Mouse (Mus musculus): Measurements from ENCODE around the gene Pdcd1lg2.

Pdcd1lg2 gene

GRCm38 (mm10) chr19:29463645-29464395, 53.1 kb downstream of the Pdcd1lg2 start:
- DNase-seq (ENCODE audit: extremely low read depth, insufficient read length, low spot score) = no peak

DNA sequence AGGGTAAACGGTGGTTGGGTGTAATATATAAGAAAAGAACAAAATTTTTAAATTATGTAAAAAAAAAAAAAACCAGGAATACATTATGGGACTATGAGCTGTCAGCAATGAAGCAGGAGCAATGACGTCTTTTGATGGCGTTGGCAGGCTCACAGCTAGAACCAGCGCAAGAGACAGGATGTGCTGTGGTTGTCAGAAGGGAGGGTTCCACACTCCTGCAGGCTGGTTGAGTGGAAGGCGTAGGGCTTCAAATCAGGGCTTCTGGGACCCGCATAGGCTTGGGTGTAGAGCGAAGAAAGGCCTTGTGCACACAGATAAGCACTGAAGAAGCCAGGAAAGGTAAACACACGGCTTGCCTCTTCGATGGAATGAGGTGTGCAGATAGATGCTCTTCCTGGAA, 56.1 kb downstream of the Pdcd1lg2 start:
- DNase-seq (ENCODE audit: extremely low read depth, insufficient read length, low spot score) = no peak

- DNase-seq (ENCODE audit: extremely low read depth, insufficient read length, low spot score) = no peak
Measured at GRCm38 (mm10) chr19:29468941-29469685, 58.4 kb downstream of the Pdcd1lg2 start.

- no peak for DNase-seq (ENCODE audit: extremely low read depth, insufficient read length, low spot score)
Measured at GRCm38 (mm10) chr19:29469686-29470254, 59.1 kb downstream of the Pdcd1lg2 start.

- no peak for DNase-seq (ENCODE audit: extremely low read depth, insufficient read length, low spot score)
Measured at GRCm38 (mm10) chr19:29470652-29471051, 59.9 kb downstream of the Pdcd1lg2 start.

GRCm38 (mm10) chr19:29472424-29472823, 61.7 kb downstream of the Pdcd1lg2 start:
- DNase-seq (ENCODE audit: extremely low read depth, insufficient read length, low spot score) = no peak

DNA sequence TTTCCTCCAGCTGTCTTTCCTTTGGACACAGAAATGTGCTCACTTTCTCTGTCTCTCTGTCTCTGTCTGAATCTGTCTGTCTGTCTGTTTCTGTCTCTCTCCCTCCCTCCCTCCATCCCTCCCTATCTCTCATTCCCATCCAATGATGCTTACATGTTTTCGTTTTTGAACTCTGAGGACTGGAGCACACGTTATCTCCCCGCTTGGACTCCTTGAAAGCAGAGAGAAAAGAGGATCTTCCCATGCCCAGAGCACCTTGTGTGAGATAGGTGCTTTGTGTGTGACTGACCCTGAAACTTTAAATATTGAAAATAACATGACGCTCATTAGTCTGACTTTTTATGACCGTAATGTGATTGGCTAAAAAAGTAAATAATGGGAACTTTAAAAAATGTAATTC, 62.2 kb downstream of the Pdcd1lg2 start:
- no peak for DNase-seq (ENCODE audit: extremely low read depth, insufficient read length, low spot score)

DNA sequence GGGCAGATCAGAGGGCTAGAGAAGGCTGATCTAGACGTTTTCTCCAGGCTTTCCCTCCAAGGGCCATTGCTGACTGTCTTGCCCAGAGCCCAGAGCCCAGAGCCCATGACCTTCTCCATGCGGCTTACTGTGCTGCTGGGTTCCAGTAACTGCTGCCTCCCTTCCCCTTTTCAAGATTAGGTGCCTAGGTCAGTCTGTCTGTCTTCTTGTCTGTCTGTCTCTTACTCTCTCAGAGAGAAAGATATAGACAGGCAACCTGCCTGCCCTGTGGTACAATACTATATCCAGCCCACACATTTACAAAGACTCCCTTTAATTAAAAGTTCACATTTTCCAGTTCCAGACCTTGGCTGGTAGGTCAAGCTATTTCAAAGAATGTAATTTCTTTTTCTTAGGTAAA, 64.1 kb downstream of the Pdcd1lg2 start:
- DNase-seq (ENCODE audit: extremely low read depth, insufficient read length, low spot score) = no peak

DNA sequence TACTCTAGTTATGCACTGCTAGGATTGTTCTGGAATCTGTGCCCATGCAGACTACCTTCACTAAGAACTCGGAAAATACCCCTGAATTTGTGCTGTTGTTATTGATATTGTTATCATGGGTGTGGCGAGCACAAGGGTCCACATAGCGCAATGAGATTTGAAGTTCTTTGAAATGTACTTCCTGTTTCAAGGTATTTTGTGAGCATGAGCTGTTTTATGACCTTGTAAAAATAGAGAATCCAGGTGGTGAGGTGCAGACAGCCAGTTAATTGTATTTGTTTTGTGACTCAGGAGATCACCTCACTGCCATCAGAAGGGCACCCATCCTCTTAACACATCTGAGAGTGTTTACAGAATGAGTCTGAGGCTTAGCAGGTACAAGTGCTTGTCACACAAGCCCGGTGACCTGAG, 64.5 kb downstream of the Pdcd1lg2 start:
- no peak for DNase-seq (ENCODE audit: extremely low read depth, insufficient read length, low spot score)

DNA sequence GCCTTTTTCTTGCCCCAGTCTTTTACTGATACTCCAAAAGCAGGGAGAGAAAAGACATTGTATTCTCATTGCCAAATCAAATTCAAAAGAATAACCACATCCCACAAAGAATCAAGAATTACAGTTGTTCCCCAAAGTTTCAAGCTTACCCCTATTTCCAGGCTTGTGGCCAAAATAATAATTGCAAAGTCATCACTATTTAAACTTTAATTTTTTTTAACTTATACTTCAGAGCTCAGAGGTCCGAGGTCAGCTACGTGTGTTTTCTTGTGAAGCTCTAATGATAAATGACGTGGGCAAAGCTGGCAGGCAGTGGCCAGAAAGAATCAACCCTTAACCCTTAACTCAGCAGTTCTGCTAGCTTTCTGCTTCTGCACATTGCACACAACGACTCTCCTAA, 67.9 kb downstream of the Pdcd1lg2 start:
- no peak for DNase-seq (ENCODE audit: extremely low read depth, insufficient read length, low spot score)

- no peak for DNase-seq (ENCODE audit: extremely low read depth, insufficient read length, low spot score)
Measured at GRCm38 (mm10) chr19:29481578-29481977, 70.9 kb downstream of the Pdcd1lg2 start.

GRCm38 (mm10) chr19:29482148-29482547, 71.4 kb downstream of the Pdcd1lg2 start:
- no peak for DNase-seq (ENCODE audit: extremely low read depth, insufficient read length, low spot score)

DNA sequence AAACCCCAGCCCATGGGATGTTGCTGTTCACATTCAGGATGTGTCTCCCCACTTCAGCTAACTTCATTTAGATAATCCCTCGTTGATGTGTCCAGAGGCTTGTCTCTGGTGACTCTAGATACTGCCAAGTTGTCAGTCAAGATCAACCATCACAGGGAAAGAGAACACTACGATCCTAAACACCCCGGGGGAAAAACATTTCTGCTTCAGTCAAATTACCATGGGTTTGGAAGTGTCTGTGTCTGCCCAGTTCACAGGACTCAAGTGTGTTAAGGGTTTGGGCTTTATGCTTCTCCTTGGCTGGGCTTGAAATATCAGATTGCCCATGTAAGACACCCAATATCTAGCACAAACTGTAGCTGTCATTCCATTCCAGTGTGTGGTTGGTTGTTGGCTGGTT, 71.9 kb downstream of the Pdcd1lg2 start:
- DNase-seq (ENCODE audit: extremely low read depth, insufficient read length, low spot score) = no peak

GRCm38 (mm10) chr19:29483386-29483785, 72.7 kb downstream of the Pdcd1lg2 start:
- DNase-seq (ENCODE audit: extremely low read depth, insufficient read length, low spot score) = no peak

- no peak for DNase-seq (ENCODE audit: extremely low read depth, insufficient read length, low spot score)
Measured at GRCm38 (mm10) chr19:29484537-29484936, 73.8 kb downstream of the Pdcd1lg2 start.

- no peak for DNase-seq (ENCODE audit: extremely low read depth, insufficient read length, low spot score)
Measured at GRCm38 (mm10) chr19:29485257-29485948, 74.7 kb downstream of the Pdcd1lg2 start.

DNA sequence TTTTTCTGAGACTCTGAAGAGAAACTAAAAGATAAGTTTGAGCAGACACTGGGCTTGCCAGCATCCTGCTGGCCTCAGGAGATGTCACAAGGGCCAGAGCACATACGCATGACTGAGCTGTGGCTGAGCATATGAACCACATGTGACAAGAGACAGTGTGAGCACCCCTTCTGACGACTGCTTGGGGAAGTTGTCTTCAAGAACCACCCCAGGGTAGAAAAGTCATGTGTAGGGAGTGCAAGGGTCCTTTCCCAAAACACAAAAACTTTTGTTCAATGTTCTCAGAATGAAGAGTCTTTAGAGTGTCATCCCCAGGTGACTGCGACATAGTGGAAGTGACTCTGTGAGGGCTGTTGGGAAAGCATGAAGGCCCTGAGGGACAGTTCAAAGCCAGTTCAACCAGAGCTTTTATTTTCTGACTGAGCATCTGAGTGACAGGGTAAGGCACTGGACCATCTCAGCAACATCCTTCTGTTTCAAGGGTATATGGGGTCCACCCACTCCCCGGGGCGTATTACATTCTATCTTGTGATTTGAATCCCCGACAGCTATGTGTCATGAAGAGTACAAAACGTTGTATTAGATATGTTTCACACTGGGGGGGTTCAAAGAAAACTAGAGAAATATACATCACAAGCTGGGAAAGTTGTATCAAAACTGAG, 76.0 kb downstream of the Pdcd1lg2 start:
- DNase-seq (ENCODE audit: extremely low read depth, insufficient read length, low spot score) = no peak

DNA sequence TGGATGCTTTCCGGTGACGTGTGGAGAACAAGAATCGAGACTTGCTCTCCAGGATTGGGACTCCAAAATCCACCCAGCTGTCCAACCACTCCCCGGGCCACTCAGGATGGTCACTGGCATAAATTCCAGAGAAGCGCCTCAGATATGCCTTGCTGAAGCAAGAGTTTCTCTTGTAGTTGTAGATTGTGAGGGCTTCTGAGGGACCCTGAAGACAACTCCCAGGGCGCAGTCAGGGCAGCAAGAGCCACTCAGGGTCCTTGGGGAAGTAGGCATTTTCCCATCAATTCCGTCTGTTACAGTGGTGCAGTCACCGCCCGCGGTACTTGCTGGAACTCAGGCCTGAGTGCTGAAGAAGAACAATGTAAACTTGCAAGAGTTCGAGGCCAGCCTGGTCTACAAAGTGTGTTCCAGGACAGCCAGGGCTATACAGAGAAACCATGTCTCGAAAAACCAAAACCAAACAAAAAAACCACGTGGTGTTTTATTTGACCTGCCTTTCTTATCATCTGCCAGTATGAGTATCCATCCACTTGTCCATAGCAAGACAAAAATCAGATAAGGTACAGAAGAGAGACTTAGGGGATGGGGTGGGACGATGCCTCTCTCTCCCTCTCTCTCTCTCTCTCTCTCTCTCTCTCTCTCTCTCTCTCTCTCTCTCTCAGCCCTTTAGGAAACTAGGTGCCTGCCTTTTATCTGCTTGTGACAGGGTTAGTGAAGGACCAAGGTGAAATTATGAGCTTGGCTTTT, 76.8 kb downstream of the Pdcd1lg2 start:
- DNase-seq (ENCODE audit: extremely low read depth, insufficient read length, low spot score) = no peak

GRCm38 (mm10) chr19:29488073-29488390, 77.3 kb downstream of the Pdcd1lg2 start:
- DNase-seq (ENCODE audit: extremely low read depth, insufficient read length, low spot score) = no peak

DNA sequence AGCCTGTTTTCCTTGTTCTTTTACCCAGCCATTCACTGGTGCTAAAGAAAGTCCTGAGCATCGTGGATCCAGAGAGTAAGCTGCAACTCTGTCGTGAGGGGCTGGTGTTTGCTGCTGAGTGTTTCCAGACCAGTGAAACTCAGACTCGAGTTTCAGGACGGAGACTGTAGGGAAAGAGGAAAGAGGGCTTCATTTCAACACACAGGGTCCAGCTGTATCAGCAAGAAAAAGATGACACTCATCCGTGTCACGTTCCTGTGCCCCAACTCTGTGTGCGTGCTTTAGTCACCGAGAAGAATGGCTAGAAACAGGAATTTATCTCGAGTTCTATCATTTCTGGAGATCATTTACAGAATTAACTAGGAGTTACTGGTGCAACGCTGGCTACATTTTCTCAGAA, 77.7 kb downstream of the Pdcd1lg2 start:
- no peak for DNase-seq (ENCODE audit: extremely low read depth, insufficient read length, low spot score)

All from 3134 (cell line).